Mouse (Mus musculus) T-cell, adult 2 months (primary cell): ENCODE results near the gene Sat1.
"Not testable (repeated sequence)": the region's sequence is repeated elsewhere in the genome, so short reads cannot be mapped to it uniquely, and the experiment has no call there.

ENCODE experiments used
- DNase-seq: peaks from one replicate; pipeline ENCODE4 v3.0.0; 2022; ENCODE audit warnings: low spot score

Sat1 gene

GRCm38 (mm10) chrX:155216271-155216670, at the start of gene Sat1:
Gene Sat1 (minus strand): TSS chrX:155216449.
- peak; percentile 94 for DNase-seq

GRCm38 (mm10) chrX:155262915-155263252, 46.6 kb upstream of the Sat1 start:
- no peak for DNase-seq

DNA sequence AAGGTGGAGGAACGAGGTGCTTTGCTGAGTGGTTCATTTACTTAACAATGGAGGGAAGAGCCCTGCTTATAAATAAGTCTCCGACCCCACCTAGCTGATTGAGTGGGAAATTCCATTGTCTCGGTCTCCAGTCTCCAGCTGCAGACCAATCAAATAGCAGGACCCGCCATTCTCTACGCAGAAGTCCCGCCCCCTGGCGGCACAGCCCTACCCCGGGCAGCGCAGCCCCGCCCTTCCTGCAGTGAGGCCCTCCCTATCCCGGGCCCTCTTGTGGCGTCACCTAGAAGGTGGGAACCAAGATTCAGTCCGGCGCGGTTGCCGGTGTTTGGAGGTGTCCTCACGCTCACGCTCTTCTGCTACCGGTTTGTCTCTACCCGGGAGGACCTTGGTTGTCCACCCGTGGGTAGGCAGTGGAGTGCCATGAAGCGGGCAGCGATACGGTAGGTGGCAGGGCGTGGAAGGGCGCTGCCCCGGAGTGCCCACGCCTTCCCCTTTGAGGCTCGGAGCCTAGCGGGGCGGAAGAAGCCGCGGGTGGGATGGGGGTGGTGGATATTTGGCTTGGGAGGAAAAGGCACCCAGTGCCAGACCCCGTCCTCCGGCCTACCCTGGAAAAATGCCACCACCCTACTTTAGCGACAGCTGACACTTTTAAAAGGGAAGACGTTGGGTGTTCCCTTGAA, 46.1 kb upstream of the Sat1 start, which contains the start of gene Acot9:
Acot9 (plus strand) TSS at position 209 of the 680 bp plus-strand sequence.
- DNase-seq: peak; percentile 93

- no peak for DNase-seq
These were observed 40.6 kb upstream of the Sat1 start for GRCm38 (mm10) chrX:155256856-155257255.

DNA sequence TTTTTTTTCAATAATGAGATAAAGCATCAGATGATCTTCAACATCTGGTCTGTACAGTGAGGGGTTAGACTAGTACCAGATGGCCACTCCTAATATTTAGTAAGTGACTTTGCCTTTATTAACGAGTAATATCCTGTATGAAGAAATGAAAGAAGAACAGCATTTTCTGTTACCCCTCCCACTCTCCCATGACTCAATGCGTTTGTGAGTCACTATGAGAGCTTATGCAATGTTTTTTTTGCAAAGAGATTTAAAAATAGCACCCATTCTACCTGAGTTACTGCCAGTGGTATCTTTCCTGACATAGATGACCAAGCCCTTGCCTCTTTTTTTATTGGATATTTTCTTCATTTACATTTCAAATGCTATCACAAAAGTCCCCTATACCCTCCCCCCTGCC, 2.0 kb upstream of the Sat1 start:
- no peak for DNase-seq

- DNase-seq: peak; percentile 21
These were observed 574 bp downstream of the Sat1 start for GRCm38 (mm10) chrX:155215501-155216248.

DNA sequence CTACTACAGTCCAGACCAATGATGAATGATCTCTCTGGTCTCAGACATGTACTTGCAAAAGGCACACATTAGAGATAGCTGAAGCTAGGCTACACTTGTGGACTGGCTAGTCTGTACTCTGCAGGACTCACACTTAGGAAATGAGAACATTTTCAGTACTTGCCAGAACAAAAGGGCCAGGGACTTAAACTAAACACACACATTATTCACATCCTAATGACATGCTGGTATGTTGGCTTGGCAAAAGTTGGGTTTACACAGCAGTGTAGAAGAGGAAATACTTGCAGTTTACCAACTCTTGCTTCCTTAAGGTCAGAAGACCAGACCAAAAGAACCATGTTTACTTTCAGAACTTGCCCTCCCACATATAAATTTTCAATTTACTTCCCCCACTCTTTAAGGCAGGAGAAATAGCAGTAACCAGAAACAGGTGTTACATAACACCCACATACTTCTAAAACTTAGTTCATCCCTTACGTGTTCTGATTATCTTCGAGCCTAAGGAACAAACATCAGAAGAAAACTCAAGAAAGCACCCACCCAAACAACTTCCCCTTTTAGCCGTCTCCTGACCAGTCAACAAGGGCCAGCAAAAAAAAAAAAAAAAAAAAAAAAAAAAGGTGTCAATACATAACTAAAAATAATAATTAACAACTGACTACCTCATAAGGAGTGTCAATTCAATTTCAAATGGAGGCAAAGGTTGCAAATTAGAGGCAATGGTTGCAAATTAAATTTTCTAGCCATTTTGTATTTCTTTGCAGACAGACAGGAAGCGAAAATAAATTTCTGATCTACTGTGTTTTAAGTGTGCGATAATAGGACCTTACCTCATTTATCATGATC, 1.7 kb downstream of the Sat1 start:
- no peak for DNase-seq

- DNase-seq: no peak
These were observed 7.6 kb downstream of the Sat1 start for GRCm38 (mm10) chrX:155208671-155209070.

- DNase-seq: not testable (repeated sequence)
These were observed 10.8 kb downstream of the Sat1 start for GRCm38 (mm10) chrX:155205436-155205835.

- DNase-seq: no peak
These were observed 13.6 kb downstream of the Sat1 start for GRCm38 (mm10) chrX:155202406-155203305.

DNA sequence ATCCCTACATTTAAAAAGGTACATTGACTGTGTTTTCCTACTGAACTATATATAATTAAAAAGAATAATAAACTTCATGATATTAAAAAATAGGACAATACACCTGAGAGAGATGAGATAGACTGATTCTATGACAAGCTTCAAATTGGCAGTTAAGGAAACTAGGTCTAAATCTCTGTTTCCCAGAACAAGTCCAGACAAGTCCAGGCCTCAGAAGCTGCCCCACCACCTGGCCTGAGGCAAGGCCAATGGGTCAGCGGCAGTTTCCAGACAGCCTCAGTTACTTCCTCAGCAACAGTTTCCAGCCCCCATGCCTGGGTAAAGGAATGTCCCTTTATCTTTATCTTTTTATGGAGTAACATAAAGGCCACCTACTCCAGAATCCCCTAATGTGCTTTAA, 14.4 kb downstream of the Sat1 start:
- DNase-seq: no peak

DNA sequence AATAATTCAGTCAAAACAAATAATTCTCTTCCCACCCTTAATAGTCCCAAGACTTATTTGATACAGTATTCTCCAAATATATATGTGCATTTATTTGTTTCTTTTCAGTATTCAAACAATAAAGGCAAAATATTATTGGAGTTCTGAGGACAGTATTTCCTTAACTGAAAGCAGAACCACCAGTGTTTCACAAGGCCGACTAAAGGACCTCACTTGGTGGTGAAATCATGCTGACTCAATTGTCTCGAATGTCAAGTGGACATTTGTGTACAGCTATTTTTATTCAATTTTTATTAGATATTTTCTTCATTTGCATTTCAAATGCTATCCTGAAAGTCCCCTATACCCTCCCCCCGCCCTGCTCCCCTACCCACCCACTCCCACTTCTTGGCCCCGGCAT, 21.3 kb downstream of the Sat1 start:
- DNase-seq: no peak

DNA sequence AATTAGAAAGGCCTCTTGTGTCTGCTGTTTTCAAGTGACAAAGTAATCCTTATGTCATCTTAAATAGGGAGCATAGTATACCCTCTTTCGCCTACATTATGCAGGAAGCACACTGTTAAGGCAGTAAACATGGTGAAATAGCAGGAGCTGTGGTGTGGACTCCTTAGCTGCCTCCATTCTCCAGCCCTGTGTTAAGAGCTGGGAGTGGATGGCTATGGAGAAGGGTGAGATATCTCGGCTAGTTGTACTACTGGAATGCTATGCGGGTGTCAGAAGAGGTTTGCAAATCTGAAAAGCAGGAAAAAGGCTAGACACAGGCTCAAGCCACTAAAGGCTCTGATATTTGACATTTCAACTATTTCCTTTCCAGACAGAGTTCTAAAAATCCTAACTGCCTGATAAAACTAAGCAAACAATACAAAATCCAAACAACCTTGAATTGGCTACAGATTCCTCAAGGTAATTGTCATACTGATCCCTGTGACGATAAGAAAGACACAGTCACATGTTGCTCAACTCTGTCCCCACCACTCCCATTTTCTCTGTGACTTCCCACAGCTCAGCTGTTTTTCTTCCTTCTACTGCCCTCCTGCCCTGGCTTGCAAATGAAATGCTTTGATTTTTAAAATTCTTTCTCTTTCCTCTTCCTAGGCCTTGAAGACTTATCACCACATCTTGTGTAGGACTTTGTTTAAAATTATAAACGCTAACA, 22.4 kb downstream of the Sat1 start:
- DNase-seq: no peak

GRCm38 (mm10) chrX:155191941-155192340, 24.3 kb downstream of the Sat1 start:
- no peak for DNase-seq

DNA sequence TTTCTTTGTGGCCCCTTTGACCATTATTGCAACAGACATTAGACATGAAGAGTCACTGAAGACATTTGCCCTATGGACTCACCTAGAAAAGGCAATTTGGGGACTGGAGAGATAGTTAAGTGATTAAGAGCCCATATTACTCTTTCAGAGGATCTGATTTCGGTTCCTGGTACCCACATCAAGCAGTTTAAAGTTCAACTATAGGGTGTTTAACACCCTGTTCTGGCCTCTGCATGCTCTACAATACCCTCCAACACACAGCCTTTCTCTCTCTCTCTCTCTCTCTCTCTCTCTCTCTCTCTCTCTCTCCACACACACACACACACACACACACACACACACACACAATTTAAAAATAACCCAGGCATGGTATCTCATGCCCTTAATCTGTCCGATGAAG, 38.6 kb downstream of the Sat1 start:
- no peak for DNase-seq

- no peak for DNase-seq
These were observed 39.0 kb downstream of the Sat1 start for GRCm38 (mm10) chrX:155177230-155177629.

GRCm38 (mm10) chrX:155175568-155175967, 40.7 kb downstream of the Sat1 start:
- no peak for DNase-seq

GRCm38 (mm10) chrX:155172310-155172709, 43.9 kb downstream of the Sat1 start:
- no peak for DNase-seq

DNA sequence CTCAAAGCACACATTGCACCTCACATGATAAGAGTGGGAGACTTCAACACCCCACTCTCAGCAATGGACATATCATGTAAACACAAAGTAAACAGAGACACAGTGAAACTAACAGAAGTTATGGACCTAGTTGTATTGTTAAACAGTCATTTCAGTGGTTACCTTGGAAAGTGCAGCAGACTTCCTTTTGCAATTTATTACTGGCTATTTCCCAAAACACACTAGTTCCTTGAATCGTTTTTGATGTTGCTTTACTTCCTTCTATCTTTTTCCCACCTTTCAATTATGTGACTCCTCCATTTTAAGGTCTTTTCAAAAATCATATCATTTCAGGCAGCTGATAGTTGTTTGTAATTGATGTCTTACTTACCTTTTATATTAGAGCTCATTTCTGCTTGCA, 44.5 kb downstream of the Sat1 start:
- no peak for DNase-seq

GRCm38 (mm10) chrX:155169886-155170285, 46.4 kb downstream of the Sat1 start:
- no peak for DNase-seq

- no peak for DNase-seq
These were observed 48.6 kb downstream of the Sat1 start for GRCm38 (mm10) chrX:155167667-155168066.
